Mouse (Mus musculus) urinary bladder, postnatal 10 days (tissue): ENCODE results near the gene Bag2.
"Not testable (repeated sequence)": the region's sequence is repeated elsewhere in the genome, so short reads cannot be mapped to it uniquely, and the experiment has no call there.

Experiments used
- DNase-seq: peaks from one replicate; pipeline ENCODE4 v3.0.0; 2022; ENCODE audit warnings: low spot score

Gene Bag2

GRCm38 (mm10) chr1:33749709-33750108 lies 7.9 kb downstream of the Bag2 start:
- not testable (repeated sequence) for DNase-seq

- no peak for DNase-seq
Observed at GRCm38 (mm10) chr1:33749109-33749508, 8.5 kb downstream of the Bag2 start.

GRCm38 (mm10) chr1:33745901-33746300 lies 11.7 kb downstream of the Bag2 start:
- no peak for DNase-seq

GRCm38 (mm10) chr1:33744815-33745214 lies 12.8 kb downstream of the Bag2 start:
- not testable (repeated sequence) for DNase-seq

- no peak for DNase-seq
Observed at GRCm38 (mm10) chr1:33742903-33743302, 14.7 kb downstream of the Bag2 start.

- peak; percentile 44 for DNase-seq
Observed at GRCm38 (mm10) chr1:33739302-33739701, 18.3 kb downstream of the Bag2 start.

GRCm38 (mm10) chr1:33738681-33739278 lies 18.8 kb downstream of the Bag2 start:
- no peak for DNase-seq

GRCm38 (mm10) chr1:33738281-33738680 lies 19.3 kb downstream of the Bag2 start:
- no peak for DNase-seq

- no peak for DNase-seq
Observed at GRCm38 (mm10) chr1:33734001-33734685, 23.5 kb downstream of the Bag2 start.

- no peak for DNase-seq
Observed at GRCm38 (mm10) chr1:33733044-33733443, 24.6 kb downstream of the Bag2 start.

GRCm38 (mm10) chr1:33725086-33725485 lies 32.5 kb downstream of the Bag2 start:
- no peak for DNase-seq

- DNase-seq, result no peak
Observed at GRCm38 (mm10) chr1:33724516-33724915, 33.1 kb downstream of the Bag2 start.

- no peak for DNase-seq
Observed at GRCm38 (mm10) chr1:33721020-33721419, 36.6 kb downstream of the Bag2 start.

GRCm38 (mm10) chr1:33720231-33720630 lies 37.4 kb downstream of the Bag2 start:
- DNase-seq, result no peak

- peak; percentile 20 for DNase-seq
Observed at GRCm38 (mm10) chr1:33719733-33720225, 37.8 kb downstream of the Bag2 start, which contains the start of gene Rab23. Rab23 (plus strand) TSS chr1:33719887.

GRCm38 (mm10) chr1:33717636-33718035 lies 40.0 kb downstream of the Bag2 start:
- DNase-seq, result no peak

GRCm38 (mm10) chr1:33714796-33715195 lies 42.8 kb downstream of the Bag2 start:
- no peak for DNase-seq

GRCm38 (mm10) chr1:33712026-33712425 lies 45.6 kb downstream of the Bag2 start:
- no peak for DNase-seq

GRCm38 (mm10) chr1:33709615-33710014 lies 48.0 kb downstream of the Bag2 start:
- no peak for DNase-seq

- DNase-seq, result no peak
Observed at GRCm38 (mm10) chr1:33701244-33701643, 56.4 kb downstream of the Bag2 start.

- DNase-seq, result no peak
Observed at GRCm38 (mm10) chr1:33696016-33696415, 61.6 kb downstream of the Bag2 start.
